Mouse (Mus musculus) hematopoietic multipotent progenitor cell, adult 10-12 weeks (in vitro differentiated cells): ENCODE measurements around the gene Rubcnl. TPM values are rescaled to one million over a fixed set of nuclear protein-coding genes. Genes with fewer than 3 reads are reported as not detected.

Source experiments
- polyA plus RNA-seq: library from polyadenylated mRNA; stranded (reverse); fragments of >175 nt; gene quantifications from 2 replicates; pipeline ENCODE4 v1.2.3, GENCODE M21; 2012; ENCODE audit warnings: low replicate concordance

Gene Rubcnl
- polyA plus RNA-seq, result 5.8 and 5.9 TPM in 2 replicates

DNA sequence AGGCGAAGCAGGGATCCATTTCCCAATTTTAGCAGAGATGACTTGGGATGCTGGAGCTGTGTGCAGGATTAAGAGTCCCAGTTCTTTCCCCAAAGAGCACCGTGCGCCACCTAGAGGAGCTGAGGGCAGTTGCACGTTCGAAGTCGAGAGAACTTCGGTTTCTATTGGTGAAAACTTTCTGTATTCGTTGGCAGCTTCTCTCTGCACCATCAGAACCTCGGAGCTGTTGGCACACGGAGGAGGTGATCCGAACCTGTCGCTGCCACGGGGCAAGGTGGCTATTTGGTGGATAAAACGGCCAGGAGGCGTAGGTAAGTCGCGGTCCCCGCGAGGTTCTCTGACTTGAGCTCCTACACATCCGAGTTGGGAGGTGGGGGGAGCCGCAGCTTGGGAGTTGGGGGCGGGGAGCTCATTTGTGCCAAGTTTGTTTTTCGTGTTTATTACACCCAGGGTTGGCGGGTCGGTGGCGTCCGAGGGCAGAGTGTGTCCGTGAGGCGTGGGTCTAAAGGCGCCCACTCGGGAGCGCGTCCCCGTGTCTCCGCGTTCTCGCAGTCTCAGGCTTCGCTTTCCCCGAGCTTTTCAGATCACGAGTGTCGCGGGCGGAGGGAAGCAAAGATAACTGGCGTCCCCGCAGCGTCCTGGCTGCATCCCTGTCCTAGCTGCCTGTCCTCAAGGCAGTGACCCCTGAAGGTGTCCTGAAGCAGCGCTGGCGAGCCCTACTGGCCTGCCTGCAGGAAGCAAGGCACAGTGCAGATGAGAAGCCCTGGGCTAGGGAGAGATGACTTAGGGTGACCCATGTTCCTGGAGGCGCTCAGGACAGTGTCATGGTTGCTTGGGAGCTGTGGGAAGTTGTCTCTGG, at the start of gene Rubcnl:
Gene Rubcnl, plus strand, starts transcription at position 172 of the 859 bp plus-strand sequence.

Other genes starting within 250 kb of the Rubcnl start
- gene Lrch1, start 68.2 kb upstream of the Rubcnl start, polyA plus RNA-seq, result 16.3 and 50.6 TPM in 2 replicates
- gene Lrrc63, start 114.9 kb downstream of the Rubcnl start, polyA plus RNA-seq, result not detected in 2 replicates
- gene Lcp1, start 115.1 kb downstream of the Rubcnl start, polyA plus RNA-seq, result 48.8 and 108 TPM in 2 replicates
- gene Cpb2, start 226.3 kb downstream of the Rubcnl start, polyA plus RNA-seq, result not detected in 2 replicates